Comparison of ENCODE assay signal across 9 mouse cellular contexts in the genomic region with DNA sequence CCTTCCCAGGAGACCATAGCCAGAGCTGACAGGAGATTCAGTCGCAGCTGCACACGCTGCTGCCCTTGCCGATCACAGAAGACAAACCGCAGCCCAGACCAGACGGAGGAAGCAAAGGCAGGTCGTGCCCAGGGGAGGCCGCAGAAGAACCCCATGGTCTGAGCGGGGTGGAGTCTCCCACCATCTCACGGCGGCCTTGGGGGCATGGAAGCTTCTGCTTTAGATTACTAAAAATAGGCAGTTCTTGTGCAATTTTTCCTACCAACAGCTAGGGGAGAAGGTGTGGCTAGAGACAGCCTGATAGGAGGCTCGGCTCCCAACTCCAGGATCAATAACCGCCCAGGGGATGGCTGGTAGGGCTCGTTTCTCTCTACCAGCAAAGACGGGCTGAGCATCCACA. TPM values are rescaled to one million over a fixed set of nuclear protein-coding genes. Genes with fewer than 3 reads are reported as not detected.
DNase-seq lines count a peak whose midpoint lies in the region; ATAC-seq and TF ChIP-seq lines count a peak whose summit lies in the region.
"Had no signal": no experiment of that assay in that cellular context is flagged by ENCODE, and none has a peak within 500 bp of the region (broad histone marks: within the 10 kb centered on the region; RNA-seq: fewer than 3 reads in every experiment).

No protein-coding gene starts in this region.

- TF ChIP-seq POLR2A in kidney, adult 2 months (IDR thresholded peaks at IDR 0.05; ENCODE audit: low read depth, low read length): no peak

- ATAC-seq in midbrain, embryonic 16.5 days: no peak
- ATAC-seq in intestine, postnatal 0 days: no peak
- no peak for ATAC-seq in neural tube, embryonic 13.5 days (ENCODE audit: low read depth)
- ATAC-seq in midbrain, embryonic 14.5 days (ENCODE audit: low FRiP score, low TSS enrichment): no peak

- no peak overlapping the region for H3K9ac ChIP-seq in midbrain, embryonic 16.5 days (ENCODE audit: low read depth, low read length)
- H3K9ac ChIP-seq in intestine, postnatal 0 days (ENCODE audit: low read depth, low read length): no peak overlapping the region
- H3K9ac ChIP-seq in neural tube, embryonic 13.5 days: peak overlapping the region; percentile 47
- no peak overlapping the region for H3K9ac ChIP-seq in midbrain, embryonic 14.5 days (replicated peaks; ENCODE audit: low read length)

- no peaks in the 10 kb centered on the region for H3K27me3 ChIP-seq in midbrain, embryonic 10.5 days (ENCODE audit: low read depth, poor library complexity, severe bottlenecking)
- H3K27me3 ChIP-seq in midbrain, embryonic 16.5 days (ENCODE audit: control insufficient read depth, insufficient read depth, low read depth, low read length): no peaks in the 10 kb centered on the region
- H3K27me3 ChIP-seq in intestine, postnatal 0 days (replicated peaks; ENCODE audit: control insufficient read depth, insufficient read depth, low read length): no peaks in the 10 kb centered on the region
- no peaks in the 10 kb centered on the region for H3K27me3 ChIP-seq in neural tube, embryonic 13.5 days
- H3K27me3 ChIP-seq in midbrain, embryonic 14.5 days (ENCODE audit: control insufficient read depth, insufficient read depth, low read length): no peaks in the 10 kb centered on the region
- H3K27me3 ChIP-seq in kidney, adult 2 months (replicated peaks; ENCODE audit: control insufficient read depth, insufficient read depth, low read length): no peaks in the 10 kb centered on the region
- H3K27me3 ChIP-seq: CH12.LX had no signal

- no peak overlapping the region for H3K4me3 ChIP-seq in midbrain, embryonic 10.5 days
- no peak overlapping the region for H3K4me3 ChIP-seq in midbrain, embryonic 16.5 days (ENCODE audit: low read depth, low read length)
- H3K4me3 ChIP-seq in intestine, postnatal 0 days (ENCODE audit: low read depth, low read length): no peak overlapping the region
- H3K4me3 ChIP-seq in neural tube, embryonic 13.5 days: no peak overlapping the region
- H3K4me3 ChIP-seq in midbrain, embryonic 14.5 days (replicated peaks; ENCODE audit: low read depth, low read length): no peak overlapping the region
- H3K4me3 ChIP-seq in kidney, adult 2 months (ENCODE audit: insufficient read depth, low read depth, low read length): no peak overlapping the region

- no peak overlapping the region for H3K4me2 ChIP-seq in midbrain, embryonic 16.5 days (ENCODE audit: low read length)
- H3K4me2 ChIP-seq in intestine, postnatal 0 days (replicated peaks; ENCODE audit: low read depth): 0 out of 2 replicates have a peak overlapping the region, but pooled peaks have one; percentile 9
- no peak overlapping the region for H3K4me2 ChIP-seq in neural tube, embryonic 13.5 days
- no peak overlapping the region for H3K4me2 ChIP-seq in midbrain, embryonic 14.5 days (ENCODE audit: low read length)

- DNase-seq in cerebellum, adult 9-11 months: peak; percentile 52
- DNase-seq in cerebellum, postnatal 10 days: no peak
- no peak for DNase-seq in midbrain, embryonic 10.5 days (ENCODE audit: low spot score)
- DNase-seq in midbrain, embryonic 14.5 days: no peak
- DNase-seq in kidney, adult 2 months: no peak

- H3K4me1 ChIP-seq in midbrain, embryonic 10.5 days: peaks cover 54% of the 10 kb centered on the region
- H3K4me1 ChIP-seq in midbrain, embryonic 16.5 days (ENCODE audit: control insufficient read depth, insufficient read depth, low read length): peaks cover 14% of the 10 kb centered on the region
- peaks cover 13% of the 10 kb centered on the region; the same call in 1 of the 2 replicates for H3K4me1 ChIP-seq in intestine, postnatal 0 days (replicated peaks; ENCODE audit: control insufficient read depth, insufficient read depth, low read length)
- peaks cover 52% of the 10 kb centered on the region for H3K4me1 ChIP-seq in neural tube, embryonic 13.5 days (replicated peaks)
- peaks cover 26% of the 10 kb centered on the region for H3K4me1 ChIP-seq in midbrain, embryonic 14.5 days (ENCODE audit: control insufficient read depth, insufficient read depth, low read length)
- peaks cover 16% of the 10 kb centered on the region for H3K4me1 ChIP-seq in kidney, adult 2 months (ENCODE audit: control insufficient read depth, insufficient read depth, low read length)

- 80% methylated on average over 14 of the region's 14 CpGs for WGBS in midbrain, embryonic 10.5 days
- WGBS in midbrain, embryonic 16.5 days: 72% methylated on average over 14 of the region's 14 CpGs
- WGBS in intestine, postnatal 0 days: 35% methylated on average over 14 of the region's 14 CpGs
- WGBS in neural tube, embryonic 13.5 days: 66% methylated on average over 14 of the region's 14 CpGs
- 70% methylated on average over 14 of the region's 14 CpGs for WGBS in midbrain, embryonic 14.5 days
- WGBS in kidney, adult 2 months: 73% methylated on average over 14 of the region's 14 CpGs

- H3K9me3 ChIP-seq in midbrain, embryonic 10.5 days (replicated peaks): no peaks in the 10 kb centered on the region
- H3K9me3 ChIP-seq in midbrain, embryonic 16.5 days (replicated peaks; ENCODE audit: control insufficient read depth, low read length, poor library complexity, severe bottlenecking): no peaks in the 10 kb centered on the region
- no peaks in the 10 kb centered on the region for H3K9me3 ChIP-seq in intestine, postnatal 0 days (ENCODE audit: control insufficient read depth)
- no peaks in the 10 kb centered on the region for H3K9me3 ChIP-seq in neural tube, embryonic 13.5 days
- H3K9me3 ChIP-seq in midbrain, embryonic 14.5 days (ENCODE audit: control insufficient read depth, low read length): no peaks in the 10 kb centered on the region

- no peak for TF ChIP-seq CTCF in intestine, postnatal 0 days (IDR thresholded peaks at IDR 0.05; ENCODE audit: low read depth)
- TF ChIP-seq CTCF in kidney, adult 2 months (conservative IDR thresholded peaks at IDR 0.05; ENCODE audit: insufficient read depth, insufficient read length, low read depth, low read length): no peak

- peaks cover 30% of the 10 kb centered on the region for H3K36me3 ChIP-seq in midbrain, embryonic 10.5 days
- H3K36me3 ChIP-seq in midbrain, embryonic 16.5 days (ENCODE audit: control insufficient read depth, insufficient read depth, low read length): peaks cover 5% of the 10 kb centered on the region; the same call in 1 of the 2 replicates
- H3K36me3 ChIP-seq in intestine, postnatal 0 days (ENCODE audit: control insufficient read depth, insufficient read depth): peaks cover 42% of the 10 kb centered on the region
- peaks cover 37% of the 10 kb centered on the region for H3K36me3 ChIP-seq in neural tube, embryonic 13.5 days
- H3K36me3 ChIP-seq in midbrain, embryonic 14.5 days (ENCODE audit: control insufficient read depth, insufficient read depth, low read length): peaks cover 26% of the 10 kb centered on the region
- no peaks in the 10 kb centered on the region; the same call in 1 of the 2 replicates for H3K36me3 ChIP-seq in kidney, adult 2 months (ENCODE audit: control insufficient read depth, insufficient read depth, low read length)

- peak overlapping the region; percentile 68 for H3K27ac ChIP-seq in midbrain, embryonic 10.5 days (replicated peaks)
- H3K27ac ChIP-seq in midbrain, embryonic 16.5 days (ENCODE audit: low read length): no peak overlapping the region
- H3K27ac ChIP-seq in intestine, postnatal 0 days (ENCODE audit: low read depth, low read length): no peak overlapping the region
- peak overlapping the region; percentile 14 for H3K27ac ChIP-seq in neural tube, embryonic 13.5 days (replicated peaks)
- no peak overlapping the region for H3K27ac ChIP-seq in midbrain, embryonic 14.5 days (replicated peaks; ENCODE audit: low read depth, low read length)
- H3K27ac ChIP-seq in kidney, adult 2 months (ENCODE audit: insufficient read depth, low read depth, low read length): no peak overlapping the region

RNA-seq across cellular contexts. Expression of a gene that starts 29.7 kb away (rescaled TPM):
- 10.3 and 11.1 TPM in 2 replicates for polyA plus RNA-seq in midbrain, embryonic 10.5 days (2016; fragmentation: Nextera tagmentation; extraction: Ambion mirVana)
- polyA plus RNA-seq in midbrain, embryonic 16.5 days (2015; fragmentation: Nextera tagmentation; extraction: Ambion mirVana): 13.1 and 13.5 TPM in 2 replicates
- polyA plus RNA-seq in intestine, postnatal 0 days (2015; fragmentation: Nextera tagmentation; extraction: Ambion mirVana): 31.5 and 35.6 TPM in 2 replicates
- polyA plus RNA-seq in neural tube, embryonic 13.5 days (2015; fragmentation: Nextera tagmentation; extraction: Ambion mirVana): 22.4 and 22.5 TPM in 2 replicates
- 10.4 and 12.2 TPM in 2 replicates for polyA plus RNA-seq in midbrain, embryonic 14.5 days (2014; fragmentation: Nextera tagmentation; extraction: Ambion mirVana)
- polyA plus RNA-seq in kidney, adult 2 months (2012; rRNA removed): 200 and 216 TPM in 2 replicates

RNA-seq across cellular contexts. Expression of a gene that starts 30.1 kb away (rescaled TPM):
- 0.95 and 0.98 TPM in 2 replicates for polyA plus RNA-seq in midbrain, embryonic 10.5 days (2016; fragmentation: Nextera tagmentation; extraction: Ambion mirVana)
- polyA plus RNA-seq in midbrain, embryonic 16.5 days (2015; fragmentation: Nextera tagmentation; extraction: Ambion mirVana): 2.0 and 2.1 TPM in 2 replicates
- 0.30 and 0.47 TPM in 2 replicates for polyA plus RNA-seq in intestine, postnatal 0 days (2015; fragmentation: Nextera tagmentation; extraction: Ambion mirVana)
- 0.94 and 1.0 TPM in 2 replicates for polyA plus RNA-seq in neural tube, embryonic 13.5 days (2015; fragmentation: Nextera tagmentation; extraction: Ambion mirVana)
- 1.4 and 1.7 TPM in 2 replicates for polyA plus RNA-seq in midbrain, embryonic 14.5 days (2014; fragmentation: Nextera tagmentation; extraction: Ambion mirVana)
- polyA plus RNA-seq in kidney, adult 2 months (2012; rRNA removed): 2.1 and 2.5 TPM in 2 replicates

RNA-seq across cellular contexts. Expression of a gene that starts 47.8 kb away (rescaled TPM):
- polyA plus RNA-seq in midbrain, embryonic 10.5 days (2016; fragmentation: Nextera tagmentation; extraction: Ambion mirVana): 3.9 and 4.6 TPM in 2 replicates
- polyA plus RNA-seq in midbrain, embryonic 16.5 days (2015; fragmentation: Nextera tagmentation; extraction: Ambion mirVana): 2.0 and 2.3 TPM in 2 replicates
- polyA plus RNA-seq in intestine, postnatal 0 days (2015; fragmentation: Nextera tagmentation; extraction: Ambion mirVana): 4.1 and 4.4 TPM in 2 replicates
- polyA plus RNA-seq in neural tube, embryonic 13.5 days (2015; fragmentation: Nextera tagmentation; extraction: Ambion mirVana): 3.0 and 3.6 TPM in 2 replicates
- 0.85 and 1.5 TPM in 2 replicates for polyA plus RNA-seq in midbrain, embryonic 14.5 days (2014; fragmentation: Nextera tagmentation; extraction: Ambion mirVana)
- polyA plus RNA-seq in kidney, adult 2 months (2012; rRNA removed): 23.0 and 25.8 TPM in 2 replicates

RNA-seq across cellular contexts. Expression of a gene that starts 53.6 kb away (rescaled TPM):
- 16.0 and 16.2 TPM in 2 replicates for polyA plus RNA-seq in midbrain, embryonic 10.5 days (2016; fragmentation: Nextera tagmentation; extraction: Ambion mirVana)
- 27.2 and 33.1 TPM in 2 replicates for polyA plus RNA-seq in midbrain, embryonic 16.5 days (2015; fragmentation: Nextera tagmentation; extraction: Ambion mirVana)
- 6.1 and 7.5 TPM in 2 replicates for polyA plus RNA-seq in intestine, postnatal 0 days (2015; fragmentation: Nextera tagmentation; extraction: Ambion mirVana)
- polyA plus RNA-seq in neural tube, embryonic 13.5 days (2015; fragmentation: Nextera tagmentation; extraction: Ambion mirVana): 19.9 and 25.1 TPM in 2 replicates
- 20.6 and 25.5 TPM in 2 replicates for polyA plus RNA-seq in midbrain, embryonic 14.5 days (2014; fragmentation: Nextera tagmentation; extraction: Ambion mirVana)
- 25.2 and 32.1 TPM in 2 replicates for polyA plus RNA-seq in kidney, adult 2 months (2012; rRNA removed)

RNA-seq across cellular contexts. Expression of a gene that starts 53.8 kb away (rescaled TPM):
- 59.4 and 59.7 TPM in 2 replicates for polyA plus RNA-seq in midbrain, embryonic 10.5 days (2016; fragmentation: Nextera tagmentation; extraction: Ambion mirVana)
- 38.7 and 39.9 TPM in 2 replicates for polyA plus RNA-seq in midbrain, embryonic 16.5 days (2015; fragmentation: Nextera tagmentation; extraction: Ambion mirVana)
- polyA plus RNA-seq in intestine, postnatal 0 days (2015; fragmentation: Nextera tagmentation; extraction: Ambion mirVana): 19.9 and 20.9 TPM in 2 replicates
- 44.6 and 45.7 TPM in 2 replicates for polyA plus RNA-seq in neural tube, embryonic 13.5 days (2015; fragmentation: Nextera tagmentation; extraction: Ambion mirVana)
- polyA plus RNA-seq in midbrain, embryonic 14.5 days (2014; fragmentation: Nextera tagmentation; extraction: Ambion mirVana): 29.4 and 31.9 TPM in 2 replicates
- polyA plus RNA-seq in kidney, adult 2 months (2012; rRNA removed): 29.3 and 31.6 TPM in 2 replicates

Comparison
In these comparisons a context has a peak if more than half of its experiments do, and no peak if none do; other contexts are left out.
1. H3K27ac ChIP-seq: peak in midbrain, embryonic 10.5 days (single experiment) and neural tube, embryonic 13.5 days (single experiment); none in midbrain, embryonic 16.5 days (single experiment), intestine, postnatal 0 days (single experiment), midbrain, embryonic 14.5 days (single experiment) and kidney, adult 2 months (single experiment).